Mouse (Mus musculus) layer of hippocampus, adult 11-12 months (tissue): ENCODE data around the gene Catip.
"Not testable (repeated sequence)": the region's sequence is repeated elsewhere in the genome, so short reads cannot be mapped to it uniquely, and the experiment has no call there.

Experiments
- DNase-seq: peaks from one replicate; pipeline ENCODE4 v3.0.0; 2022; ENCODE audit warnings: low spot score

Catip gene

GRCm38 (mm10) chr1:74361812-74362211, at the start of gene Catip:
Gene Catip (plus strand): TSS chr1:74362108.
- DNase-seq: peak; percentile 90

- peak; percentile 90 for DNase-seq
Observed at GRCm38 (mm10) chr1:74313049-74313692, 48.7 kb upstream of the Catip start.

GRCm38 (mm10) chr1:74314796-74315195, 47.1 kb upstream of the Catip start:
- DNase-seq: no peak

GRCm38 (mm10) chr1:74316114-74316827, 45.6 kb upstream of the Catip start:
- no peak for DNase-seq

- no peak for DNase-seq
Observed at GRCm38 (mm10) chr1:74318711-74319110, 43.2 kb upstream of the Catip start.

GRCm38 (mm10) chr1:74321396-74321795, 40.5 kb upstream of the Catip start:
- no peak for DNase-seq

GRCm38 (mm10) chr1:74326916-74327315, 35.0 kb upstream of the Catip start:
- not testable (repeated sequence) for DNase-seq

- no peak for DNase-seq
Observed at GRCm38 (mm10) chr1:74329899-74330431, 31.9 kb upstream of the Catip start.

GRCm38 (mm10) chr1:74331046-74331681, 30.7 kb upstream of the Catip start:
- no peak for DNase-seq

- peak; percentile 97 for DNase-seq
Observed at GRCm38 (mm10) chr1:74332241-74332763, 29.6 kb upstream of the Catip start.

GRCm38 (mm10) chr1:74332930-74333329, 29.0 kb upstream of the Catip start:
- no peak for DNase-seq

- no peak for DNase-seq
Observed at GRCm38 (mm10) chr1:74334607-74335006, 27.3 kb upstream of the Catip start.

- no peak for DNase-seq
Observed at GRCm38 (mm10) chr1:74335033-74335432, 26.9 kb upstream of the Catip start.

- no peak for DNase-seq
Observed at GRCm38 (mm10) chr1:74335436-74336170, 26.3 kb upstream of the Catip start.

- DNase-seq: no peak
Observed at GRCm38 (mm10) chr1:74337241-74337771, 24.6 kb upstream of the Catip start.

GRCm38 (mm10) chr1:74338013-74338412, 23.9 kb upstream of the Catip start:
- no peak for DNase-seq

GRCm38 (mm10) chr1:74338626-74339025, 23.3 kb upstream of the Catip start:
- DNase-seq: no peak

GRCm38 (mm10) chr1:74339917-74340316, 22.0 kb upstream of the Catip start:
- DNase-seq: no peak

GRCm38 (mm10) chr1:74340361-74340764, 21.5 kb upstream of the Catip start:
- peak; percentile 69 for DNase-seq

- not testable (repeated sequence) for DNase-seq
Observed at GRCm38 (mm10) chr1:74340992-74341391, 20.9 kb upstream of the Catip start.

- DNase-seq: no peak
Observed at GRCm38 (mm10) chr1:74341898-74342297, 20.0 kb upstream of the Catip start.

- DNase-seq: no peak
Observed at GRCm38 (mm10) chr1:74342308-74342707, 19.6 kb upstream of the Catip start.
